Mouse (Mus musculus): Measurements from ENCODE around the gene Olfr49. TPM values are rescaled to one million over a fixed set of nuclear protein-coding genes. Genes with fewer than 3 reads are reported as not detected.
A peak's percentile ranks its signal among the peaks of the same experiment; 100 is the strongest.

Olfr49 gene
- total RNA-seq, 2 experiments from 2014 or later, result not detected

GRCm38 (mm10) chr14:54263099-54263498, 21.6 kb downstream of the Olfr49 start:
- DNase-seq, result no peak

DNA sequence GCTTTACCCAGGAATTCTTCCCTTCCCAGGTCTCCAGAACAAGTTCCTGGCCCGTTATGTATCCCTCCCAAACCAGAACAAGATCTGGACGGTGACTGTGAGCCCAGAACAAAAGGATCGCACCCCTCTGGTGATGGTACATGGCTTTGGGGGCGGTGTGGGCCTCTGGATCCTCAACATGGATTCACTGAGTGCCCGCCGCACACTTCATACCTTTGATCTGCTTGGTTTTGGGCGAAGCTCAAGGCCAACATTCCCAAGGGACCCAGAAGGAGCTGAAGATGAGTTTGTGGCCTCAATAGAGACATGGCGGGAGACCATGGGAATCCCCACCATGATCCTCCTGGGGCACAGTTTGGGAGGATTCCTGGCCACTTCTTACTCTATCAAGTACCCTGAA, 22.1 kb downstream of the Olfr49 start:
- no peak for DNase-seq
- intact Hi-C loops (cut with DNase I), result no loop called here

More at GRCm38 (mm10) chr14:54263099-54263498, 21.6 kb downstream of the Olfr49 start:
- intact Hi-C loops (cut with DNase I), result no loop called here

DNA sequence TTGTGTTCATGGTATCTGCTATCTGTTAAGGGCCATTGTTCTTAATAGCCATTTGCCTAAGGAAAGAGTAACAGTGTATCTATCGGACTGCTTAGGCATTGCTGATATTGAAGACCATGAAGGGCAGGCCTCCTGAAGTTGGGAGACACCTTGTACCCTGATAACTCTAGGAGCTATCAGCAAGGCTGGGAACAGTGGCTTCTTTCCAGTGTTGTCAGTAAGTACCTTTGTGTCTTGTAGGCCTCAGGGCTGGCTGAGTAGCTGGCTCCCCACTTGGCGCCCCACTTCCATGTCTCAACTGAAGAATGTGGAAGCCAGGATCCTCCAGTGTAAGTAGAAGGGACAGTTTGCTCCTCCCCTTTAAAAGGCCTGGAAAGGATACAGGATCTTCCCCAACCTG, 23.4 kb downstream of the Olfr49 start:
- intact Hi-C loops (cut with DNase I), result no loop called here

DNA sequence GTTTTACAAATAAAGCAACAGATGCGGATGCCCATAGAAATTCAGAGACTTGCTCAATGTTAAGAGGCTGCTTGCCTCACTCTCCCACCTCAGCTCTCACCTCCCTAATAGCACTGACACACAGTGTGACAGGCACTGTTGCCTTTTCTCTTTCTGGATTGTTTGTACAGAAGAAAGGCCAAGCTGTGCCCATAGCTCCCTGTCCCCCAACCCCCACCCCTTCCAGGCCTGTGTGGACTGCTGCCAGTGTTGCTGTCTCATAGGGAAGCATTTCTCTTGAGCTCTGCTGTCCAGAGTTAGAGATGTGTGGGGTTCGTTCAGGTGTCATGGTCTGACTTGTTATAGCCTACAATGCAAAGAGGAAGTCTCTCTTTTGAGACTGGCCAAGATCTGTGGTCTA, 24.5 kb downstream of the Olfr49 start:
- intact Hi-C loops (cut with DNase I), result no loop called here
- DNase-seq, result peak in 1 of 2 experiments; percentile 27

More for the DNA sequence above, 23.4 kb downstream of the Olfr49 start:
- no peak for DNase-seq

- no peak for DNase-seq
- intact Hi-C loops (cut with DNase I), result no loop called here
Measured at GRCm38 (mm10) chr14:54259722-54260085, 25.0 kb downstream of the Olfr49 start.

DNA sequence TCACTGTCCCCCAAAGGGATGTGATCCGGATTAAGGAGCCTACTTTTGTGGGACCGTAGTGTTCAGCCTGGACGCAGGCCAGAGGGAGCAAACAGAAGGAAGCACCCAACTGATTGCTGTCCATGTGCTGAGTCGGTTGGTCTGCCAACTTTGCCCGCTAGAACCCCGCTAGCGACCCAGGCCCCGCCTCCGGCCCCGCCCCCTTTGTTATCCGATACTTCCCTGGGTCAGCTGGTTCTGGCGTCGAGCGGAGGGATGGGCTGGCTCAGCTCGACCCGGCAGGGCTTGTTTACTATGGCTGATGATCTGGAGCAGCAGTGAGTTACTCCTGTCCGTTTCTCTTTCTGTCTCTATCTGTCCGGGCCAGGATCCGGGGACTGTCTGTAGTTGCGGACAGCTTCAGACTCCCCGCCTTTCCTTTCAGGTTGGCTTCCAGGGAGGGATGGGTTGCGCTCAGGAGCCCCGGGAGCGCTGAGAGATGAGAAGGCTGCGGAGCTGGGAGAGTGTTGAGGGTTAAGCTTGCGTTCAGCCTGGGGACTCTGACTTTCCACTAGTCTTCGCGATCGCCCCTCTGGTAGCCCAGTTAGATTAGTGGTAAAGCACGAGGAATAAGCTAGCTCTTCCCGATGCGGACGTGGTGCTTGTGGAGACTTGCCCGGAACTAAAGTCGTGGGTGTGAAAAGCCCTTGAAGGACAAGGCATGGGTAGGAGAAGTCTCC, 25.6 kb downstream of the Olfr49 start:
- intact Hi-C loops (cut with DNase I), result no loop called here
- DNase-seq, result peak; percentile 96

DNA sequence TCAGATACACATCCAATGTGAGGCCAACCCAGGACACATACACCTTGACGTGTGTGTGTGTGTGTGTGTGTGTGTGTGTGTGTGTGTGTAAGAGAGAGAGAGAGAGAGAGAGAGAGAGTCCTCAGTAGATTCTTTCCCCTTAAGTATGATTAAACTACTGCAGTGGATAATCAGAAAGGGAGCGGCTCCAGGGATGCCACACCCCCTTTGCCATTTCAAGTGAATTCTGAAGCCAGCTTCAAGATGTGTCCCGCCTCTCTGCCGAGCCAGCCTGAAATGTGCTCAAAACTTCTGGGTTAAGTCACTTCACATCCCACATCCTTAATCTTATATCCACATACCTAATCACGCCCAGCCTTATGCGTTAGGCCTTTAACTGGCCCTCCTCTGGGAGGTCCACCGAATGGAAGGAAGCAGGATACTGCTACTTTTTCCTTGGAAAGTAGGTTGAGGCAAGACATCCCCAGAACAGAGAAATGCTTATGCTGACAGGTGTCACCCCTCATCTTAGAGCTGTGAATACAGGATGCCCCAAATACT, 26.5 kb downstream of the Olfr49 start:
- DNase-seq, result no peak
- intact Hi-C loops (cut with DNase I), result no loop called here

DNA sequence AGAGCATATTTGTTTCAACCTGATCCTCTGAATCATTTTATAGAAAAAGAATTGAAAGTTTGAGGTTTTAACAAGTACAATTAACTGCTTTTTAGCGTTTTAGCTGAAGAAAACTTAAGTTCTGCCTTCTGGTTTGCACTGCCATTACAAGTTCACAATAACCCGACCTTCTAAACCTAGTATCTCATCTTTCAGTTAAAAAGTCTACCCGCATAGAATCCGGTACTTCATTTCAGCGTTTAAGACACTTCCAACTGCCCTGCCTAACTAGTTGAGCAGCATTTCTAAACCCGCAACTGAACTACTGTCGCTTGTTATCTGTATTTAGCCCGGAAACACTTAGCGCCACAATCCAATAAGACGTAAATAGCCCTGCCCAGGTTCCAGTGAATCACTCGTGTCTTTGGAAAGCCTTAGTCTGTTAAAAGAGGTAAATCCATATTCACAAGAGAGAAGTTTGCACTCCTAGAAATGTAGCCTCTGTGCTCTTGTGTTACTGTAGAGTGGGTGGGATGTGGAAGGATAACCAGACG, 30.0 kb downstream of the Olfr49 start:
- intact Hi-C loops (cut with DNase I), result no loop called here

DNA sequence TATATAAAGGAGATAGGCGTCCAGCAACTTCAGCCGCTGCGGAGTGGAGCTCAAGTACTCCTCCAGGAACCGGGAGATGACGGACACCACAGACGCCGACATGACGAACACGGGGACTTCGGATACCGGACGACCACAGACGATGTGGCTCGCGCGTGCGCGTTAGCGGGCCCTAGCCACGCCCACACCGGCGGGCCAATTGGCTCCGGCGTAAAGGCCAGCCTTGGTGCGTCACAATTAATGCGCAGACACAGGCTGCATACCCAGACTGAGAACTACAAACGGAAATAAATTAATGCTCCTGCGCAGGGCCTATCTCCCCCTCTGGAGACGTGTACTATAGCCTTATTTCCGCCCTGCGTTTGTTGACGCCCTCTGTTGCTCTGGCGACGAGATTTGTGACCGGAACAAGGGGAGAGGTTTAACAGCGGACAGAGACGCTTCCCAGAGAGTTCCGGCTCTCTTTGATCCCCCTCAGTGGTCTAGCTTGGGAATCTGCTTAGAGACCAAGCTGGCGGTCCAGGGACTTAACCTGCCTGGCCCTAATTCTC, 30.9 kb downstream of the Olfr49 start, which contains the start of the genes Dad1 and Abhd4:
TSS of gene Dad1 (minus strand) at position 364 of the 551 bp plus-strand sequence.
TSS of gene Abhd4 (plus strand) at position 448 of the 551 bp plus-strand sequence.
- peak; percentile 99 for DNase-seq
- intact Hi-C loops (cut with DNase I), result no loop called here

More for the DNA sequence above, 30.0 kb downstream of the Olfr49 start:
- no peak for DNase-seq

- no peak for DNase-seq
- intact Hi-C loops (cut with DNase I), result no loop called here
Measured at GRCm38 (mm10) chr14:54250122-54250521, 34.6 kb downstream of the Olfr49 start.

DNA sequence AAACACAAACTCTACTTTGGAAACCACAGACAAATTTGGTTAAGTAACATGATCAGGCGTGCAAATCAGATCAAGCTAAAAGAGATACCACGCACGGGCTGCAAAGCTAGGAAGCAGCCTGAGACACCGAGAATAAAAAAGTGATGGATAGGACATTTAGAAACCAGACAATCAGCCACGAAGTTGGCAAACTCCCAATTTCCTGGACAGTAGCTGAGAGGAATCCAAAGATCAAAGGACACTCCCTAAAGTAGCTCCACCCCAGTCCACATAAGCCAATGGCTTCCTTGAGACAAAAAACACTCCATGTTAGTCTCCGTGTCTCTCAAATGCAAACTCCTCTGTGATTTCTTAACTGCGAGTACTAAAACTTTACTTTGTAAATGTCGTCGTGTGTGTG, 35.4 kb downstream of the Olfr49 start:
- peak in 1 of 2 experiments; percentile 19 for DNase-seq

GRCm38 (mm10) chr14:54246232-54246631, 38.5 kb downstream of the Olfr49 start:
- no peak for DNase-seq
- intact Hi-C loops (cut with DNase I), result no loop called here

More for the DNA sequence above, 35.4 kb downstream of the Olfr49 start:
- intact Hi-C loops (cut with DNase I), result no loop called here

DNA sequence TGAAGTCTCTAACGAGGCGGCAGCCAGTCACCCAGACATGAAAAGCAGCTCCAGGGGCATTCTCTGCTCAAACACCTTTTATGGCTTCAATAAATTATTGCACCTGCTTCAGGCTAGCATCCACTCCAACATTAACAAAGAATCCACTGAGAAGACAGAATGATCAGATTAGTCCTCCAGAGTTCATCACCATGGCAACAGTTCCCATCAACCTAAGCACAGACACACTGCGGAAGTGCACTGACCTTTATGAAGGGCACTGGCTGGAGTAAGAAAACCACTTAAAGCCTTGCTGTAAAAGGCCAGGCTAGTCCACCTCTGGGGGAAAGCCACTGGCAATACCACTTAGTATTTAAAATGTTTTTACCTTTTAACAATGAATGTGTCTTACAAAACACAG, 40.6 kb downstream of the Olfr49 start:
- intact Hi-C loops (cut with DNase I), result no loop called here
- DNase-seq, result peak in 1 of 2 experiments; percentile 24

GRCm38 (mm10) chr14:54240542-54240941, 44.2 kb downstream of the Olfr49 start:
- DNase-seq, result no peak
- intact Hi-C loops (cut with DNase I), result no loop called here

DNA sequence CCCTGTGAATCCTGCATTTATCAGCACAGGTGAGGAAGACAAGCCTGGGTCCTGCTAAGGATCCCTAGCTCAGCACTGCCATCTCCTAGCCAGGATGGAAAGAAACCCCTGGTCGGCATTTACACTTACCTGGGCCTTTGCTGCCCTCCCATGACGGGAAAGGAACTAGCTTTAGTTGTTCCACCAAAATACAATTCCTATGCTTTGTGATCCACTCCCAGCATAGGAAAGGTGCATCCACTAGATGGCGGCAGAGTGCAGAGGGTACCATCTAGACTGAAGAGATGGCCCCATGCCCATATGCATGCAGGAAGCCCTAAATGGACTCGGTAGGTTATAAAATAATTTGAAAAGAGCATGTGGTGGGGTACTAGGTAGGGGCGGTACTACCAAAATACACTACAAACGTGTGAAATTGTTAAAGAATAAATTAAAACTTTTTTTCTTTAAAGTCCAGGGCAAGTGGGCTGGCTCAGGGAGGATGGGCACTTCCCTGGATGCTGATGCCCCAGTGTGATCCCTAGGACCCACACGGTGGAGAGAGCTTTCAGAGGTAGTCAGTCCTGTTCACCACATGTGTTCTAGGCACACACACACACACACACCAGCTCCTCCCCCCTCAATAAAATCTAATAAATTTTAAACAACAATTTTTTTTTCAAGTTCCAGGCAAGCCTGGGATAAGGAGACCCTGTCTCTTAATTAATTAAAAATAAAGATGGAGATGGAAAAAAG, 45.6 kb downstream of the Olfr49 start:
- DNase-seq, result peak; percentile 91 to 94
- intact Hi-C loops (cut with DNase I), result loop anchor here (2.0 to 5.0 kb wide), 3 partner anchors 88 to 174 kb away; partner anchors contain the start of gene Oxa1l

DNA sequence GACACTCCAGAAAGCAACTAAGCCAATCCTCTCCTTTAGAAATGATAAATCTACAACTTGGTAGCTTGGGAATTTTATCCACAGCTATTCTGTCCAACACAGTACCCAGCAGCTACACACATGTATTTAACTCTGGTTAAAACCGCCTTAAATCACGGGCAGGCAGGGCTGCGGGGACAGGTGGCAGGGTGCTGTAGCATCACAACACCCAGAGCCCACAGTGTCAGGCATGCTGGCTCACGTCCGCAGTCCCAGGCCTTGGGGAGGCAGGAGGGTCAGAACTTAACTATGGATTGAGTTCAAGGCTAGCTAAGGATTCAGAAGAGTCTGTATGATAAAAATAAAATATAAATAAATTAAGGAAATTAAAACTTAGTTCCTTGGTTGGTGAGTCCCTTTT, 47.9 kb downstream of the Olfr49 start:
- no peak for DNase-seq
- intact Hi-C loops (cut with DNase I), result loop anchor here (5.0 kb wide), 2 partner anchors 90 to 125 kb away; partner anchors contain the start of gene Oxa1l

DNA sequence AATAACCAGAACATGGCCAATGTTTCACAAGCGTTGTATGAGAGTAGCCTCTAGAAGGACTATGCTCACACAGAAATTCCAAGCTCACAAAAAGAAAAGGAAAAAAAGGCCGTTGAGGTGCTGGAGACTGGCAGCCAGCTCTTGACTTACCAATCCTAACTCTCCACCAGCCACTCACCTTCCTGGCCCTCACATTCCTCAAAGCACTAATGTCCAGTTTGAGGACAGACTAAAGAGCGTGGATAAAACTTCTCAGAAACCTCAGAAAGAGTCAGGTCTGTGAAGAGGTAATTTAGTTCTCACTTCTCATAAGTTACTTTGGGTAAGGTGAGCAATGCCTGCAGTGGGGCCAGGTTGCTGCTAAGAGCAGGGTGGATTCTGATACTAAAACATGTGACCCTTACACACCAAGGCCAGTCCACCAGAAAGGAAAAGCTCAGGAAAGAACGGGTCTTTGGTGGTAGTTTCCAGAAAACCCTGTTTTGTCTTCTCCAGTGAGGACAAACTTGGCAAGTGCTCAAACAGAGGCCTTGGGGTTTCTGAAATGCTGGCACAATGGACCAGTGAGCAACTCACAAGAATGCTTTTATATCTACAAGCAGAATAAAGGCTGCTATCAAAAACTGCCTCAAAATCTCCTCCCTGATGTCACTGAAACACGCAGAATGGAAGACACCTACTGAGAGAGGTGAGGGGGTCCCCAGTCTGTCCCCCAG, 48.8 kb downstream of the Olfr49 start:
- no peak for DNase-seq
- intact Hi-C loops (cut with DNase I), result loop anchor here (5.0 kb wide), 2 partner anchors 91 to 126 kb away; partner anchors contain the start of gene Oxa1l

DNA sequence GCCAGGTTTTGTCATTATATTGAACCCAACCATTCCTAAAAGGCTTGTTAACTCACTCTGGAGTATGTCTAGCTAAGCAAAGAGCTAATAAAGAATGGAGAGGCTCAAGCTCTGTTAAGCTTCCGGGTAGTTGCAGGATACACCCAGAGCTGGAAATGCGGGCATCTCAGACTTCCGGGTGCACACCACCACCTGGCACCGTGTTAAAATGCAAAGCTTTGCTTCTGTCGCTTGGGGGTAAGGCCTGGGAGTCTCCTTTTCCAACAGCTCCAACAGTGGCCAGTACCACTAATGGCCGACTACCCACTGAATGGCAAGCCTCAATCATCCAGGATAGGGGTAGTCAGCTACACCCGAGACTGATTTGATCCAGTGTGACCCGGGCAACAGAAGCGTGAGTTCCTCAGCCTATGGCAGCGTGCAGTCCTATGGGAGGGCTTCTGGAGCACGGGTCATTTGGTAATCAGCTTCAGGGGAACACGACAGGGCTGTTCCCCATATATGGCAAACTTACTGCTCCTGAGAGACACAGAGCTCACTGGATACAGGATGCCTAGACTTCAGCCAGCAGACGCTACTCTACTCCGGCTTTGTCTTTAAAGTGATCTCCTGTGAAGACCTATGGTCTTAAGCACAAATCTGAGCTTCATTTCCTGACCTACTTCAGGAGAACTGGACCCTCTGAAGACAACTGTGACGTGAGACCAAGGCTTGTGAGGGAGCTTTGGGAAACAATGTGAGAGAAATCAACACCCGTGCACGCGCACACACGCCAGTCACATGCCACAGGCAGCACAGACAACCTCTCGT, 50.3 kb downstream of the Olfr49 start:
- intact Hi-C loops (cut with DNase I), result loop anchor here (5.0 kb wide), 2 partner anchors 93 to 128 kb away; partner anchors contain the start of gene Oxa1l
- DNase-seq, result no peak

- peak; percentile 18 to 39 for DNase-seq
- intact Hi-C loops (cut with DNase I), result no loop called here
Measured at GRCm38 (mm10) chr14:54233559-54234143, 51.1 kb downstream of the Olfr49 start.

Measured in heart, postnatal 10 days (tissue).